Mouse (Mus musculus) monocyte, adult 2 months (primary cell): ENCODE data around the gene Nfia.

Experiments used
- DNase-seq, 2 experiments: peaks; one replicate each; pipeline ENCODE4 v3.0.0; 2022; ENCODE audit warnings: low spot score in 2 of 2, low read depth in 1 of 2

Nfia gene

GRCm38 (mm10) chr4:98047369-98047768, 274.8 kb downstream of the Nfia start:
- no peak for DNase-seq

- no peak for DNase-seq
These were observed 277.1 kb downstream of the Nfia start for GRCm38 (mm10) chr4:98049584-98049983.

- no peak for DNase-seq
These were observed 277.6 kb downstream of the Nfia start for GRCm38 (mm10) chr4:98050003-98050620.

GRCm38 (mm10) chr4:98050781-98051180, 278.2 kb downstream of the Nfia start:
- no peak for DNase-seq

- DNase-seq, result no peak
These were observed 278.8 kb downstream of the Nfia start for GRCm38 (mm10) chr4:98051326-98051725.

GRCm38 (mm10) chr4:98055036-98055435, 282.5 kb downstream of the Nfia start:
- no peak for DNase-seq

GRCm38 (mm10) chr4:98056396-98057020, 284.0 kb downstream of the Nfia start:
- no peak for DNase-seq

- DNase-seq, result no peak
These were observed 284.7 kb downstream of the Nfia start for GRCm38 (mm10) chr4:98057246-98057645.

GRCm38 (mm10) chr4:98057721-98058120, 285.2 kb downstream of the Nfia start:
- DNase-seq, result no peak

- no peak for DNase-seq
These were observed 285.6 kb downstream of the Nfia start for GRCm38 (mm10) chr4:98058182-98058581.

GRCm38 (mm10) chr4:98060601-98061000, 288.1 kb downstream of the Nfia start:
- DNase-seq, result no peak

GRCm38 (mm10) chr4:98061086-98061485, 288.6 kb downstream of the Nfia start:
- DNase-seq, result no peak

- no peak for DNase-seq
These were observed 290.7 kb downstream of the Nfia start for GRCm38 (mm10) chr4:98063280-98063679.

GRCm38 (mm10) chr4:98076106-98076505, 303.6 kb downstream of the Nfia start:
- DNase-seq, result no peak

- no peak for DNase-seq
These were observed 304.1 kb downstream of the Nfia start for GRCm38 (mm10) chr4:98076624-98077023.

- DNase-seq, result no peak
These were observed 308.1 kb downstream of the Nfia start for GRCm38 (mm10) chr4:98080586-98080985.

- DNase-seq, result no peak
These were observed 309.4 kb downstream of the Nfia start for GRCm38 (mm10) chr4:98081962-98082361.

- DNase-seq, result no peak
These were observed 310.0 kb downstream of the Nfia start for GRCm38 (mm10) chr4:98082512-98082911.

- DNase-seq, result no peak
These were observed 312.5 kb downstream of the Nfia start for GRCm38 (mm10) chr4:98085060-98085459.

GRCm38 (mm10) chr4:98086976-98087375, 314.4 kb downstream of the Nfia start:
- no peak for DNase-seq

GRCm38 (mm10) chr4:98089985-98090384, 317.5 kb downstream of the Nfia start:
- no peak for DNase-seq

GRCm38 (mm10) chr4:98090586-98090985, 318.1 kb downstream of the Nfia start:
- DNase-seq, result no peak

- DNase-seq, result no peak
These were observed 318.9 kb downstream of the Nfia start for GRCm38 (mm10) chr4:98091368-98091827.
